Mouse (Mus musculus) cerebellum, adult 8-10 months (tissue): ENCODE measurements around the gene Slc22a6.

Source experiments
- DNase-seq: peaks from one replicate; pipeline ENCODE4 v3.0.0; 2022

The Slc22a6 gene

GRCm38 (mm10) chr19:8611358-8612123 is 6.3 kb upstream of the Slc22a6 start:
- no peak for DNase-seq

GRCm38 (mm10) chr19:8613111-8613510 is 4.7 kb upstream of the Slc22a6 start:
- no peak for DNase-seq

GRCm38 (mm10) chr19:8614343-8614742 is 3.5 kb upstream of the Slc22a6 start:
- no peak for DNase-seq

- no peak for DNase-seq
Observed at GRCm38 (mm10) chr19:8616314-8616713, 1.5 kb upstream of the Slc22a6 start.

GRCm38 (mm10) chr19:8621098-8621497 is 3.3 kb downstream of the Slc22a6 start:
- DNase-seq = no peak

- DNase-seq = no peak
Observed at GRCm38 (mm10) chr19:8630249-8630648, 12.4 kb downstream of the Slc22a6 start.

GRCm38 (mm10) chr19:8630826-8631225 is 13.0 kb downstream of the Slc22a6 start:
- DNase-seq = no peak

GRCm38 (mm10) chr19:8632029-8632428 is 14.2 kb downstream of the Slc22a6 start:
- DNase-seq = no peak

GRCm38 (mm10) chr19:8642086-8642485 is 24.2 kb downstream of the Slc22a6 start:
- DNase-seq = no peak

GRCm38 (mm10) chr19:8646393-8646792 is 28.6 kb downstream of the Slc22a6 start:
- no peak for DNase-seq

- DNase-seq = no peak
Observed at GRCm38 (mm10) chr19:8655833-8656232, 38.0 kb downstream of the Slc22a6 start.

GRCm38 (mm10) chr19:8656341-8656740 is 38.5 kb downstream of the Slc22a6 start:
- no peak for DNase-seq

- no peak for DNase-seq
Observed at GRCm38 (mm10) chr19:8661821-8662307, 44.0 kb downstream of the Slc22a6 start.

GRCm38 (mm10) chr19:8662337-8662736 is 44.5 kb downstream of the Slc22a6 start:
- DNase-seq = peak; percentile 3

- no peak for DNase-seq
Observed at GRCm38 (mm10) chr19:8663360-8663839, 45.6 kb downstream of the Slc22a6 start, which contains the start of gene Chrm1. Gene Chrm1 (plus strand): TSS chr19:8663789.

- DNase-seq = no peak
Observed at GRCm38 (mm10) chr19:8663911-8664421, 46.1 kb downstream of the Slc22a6 start.

- DNase-seq = no peak
Observed at GRCm38 (mm10) chr19:8664859-8665258, 47.0 kb downstream of the Slc22a6 start.

GRCm38 (mm10) chr19:8665746-8666145 is 47.9 kb downstream of the Slc22a6 start:
- no peak for DNase-seq

- DNase-seq = no peak
Observed at GRCm38 (mm10) chr19:8672859-8673258, 55.0 kb downstream of the Slc22a6 start.

GRCm38 (mm10) chr19:8673336-8674063 is 55.7 kb downstream of the Slc22a6 start:
- no peak for DNase-seq
